Mouse (Mus musculus): Measurements from ENCODE around the gene Cstf2t. TPM values are rescaled to one million over a fixed set of nuclear protein-coding genes. Genes with fewer than 3 reads are reported as not detected.
A peak's percentile ranks its signal among the peaks of the same experiment; 100 is the strongest.

Cstf2t gene
- 27.7 and 28.3 TPM in 2 replicates for polyA plus RNA-seq (2014; fragmentation: Nextera tagmentation; extraction: Ambion mirVana)

DNA sequence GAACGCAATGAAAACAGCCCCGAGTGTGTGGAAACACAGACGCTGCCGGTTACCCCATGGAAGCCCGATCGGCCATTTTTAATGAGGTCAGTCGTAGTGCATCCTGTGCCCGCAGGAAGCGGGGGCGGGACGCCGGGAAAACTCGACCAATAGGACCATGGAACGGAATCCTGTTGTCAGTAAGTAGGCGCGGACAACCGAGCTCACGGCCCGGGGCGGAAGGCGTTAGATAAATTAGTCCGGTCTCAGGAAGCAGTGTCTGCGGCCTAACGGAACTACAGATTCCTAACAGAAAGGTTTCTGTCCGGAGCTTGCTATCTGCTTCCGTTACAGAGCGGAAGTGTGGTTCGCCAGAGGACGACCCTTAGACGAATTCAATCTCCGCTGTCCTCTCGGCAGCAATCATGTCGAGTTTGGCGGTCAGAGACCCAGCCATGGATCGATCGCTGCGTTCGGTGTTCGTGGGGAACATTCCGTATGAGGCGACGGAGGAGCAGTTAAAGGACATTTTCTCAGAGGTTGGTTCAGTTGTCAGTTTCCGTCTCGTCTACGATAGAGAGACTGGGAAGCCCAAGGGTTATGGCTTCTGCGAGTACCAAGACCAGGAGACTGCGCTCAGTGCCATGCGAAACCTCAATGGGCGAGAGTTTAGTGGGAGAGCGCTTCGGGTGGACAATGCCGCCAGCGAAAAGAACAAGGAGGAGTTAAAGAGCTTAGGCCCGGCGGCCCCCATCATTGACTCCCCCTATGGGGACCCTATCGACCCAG is at the start of gene Cstf2t:
Gene Cstf2t, plus strand, starts transcription at position 176 of the 768 bp plus-strand sequence.
- DNase-seq (ENCODE audit: low spot score) (peak; percentile 93), ATAC-seq (replicated peaks; ENCODE audit: low FRiP score, low TSS enrichment, low read depth) (peak; percentile 99)
- Histone ChIP-seq H3K4me3 (ENCODE audit: low read depth, low read length) (peak within 1 kb of the TSS; percentile 80), H3K4me2 (ENCODE audit: low read length) (peak within 1 kb of the TSS; percentile 91), H3K9ac (ENCODE audit: low read length) (peak within 1 kb of the TSS; percentile 74), H3K9me3 (ENCODE audit: control insufficient read depth, low read length) (peaks cover 3% of the 10 kb centered on the region; the same call in 1 of the 2 replicates), H3K27ac (ENCODE audit: low read depth) (peak within 1 kb of the TSS; percentile 85), H3K27me3 (replicated peaks; ENCODE audit: control insufficient read depth, insufficient read depth, low read length) (no peaks in the 10 kb centered on the region), H3K36me3 (ENCODE audit: control insufficient read depth, insufficient read depth, low read length) (peaks cover 26% of the 10 kb centered on the region), H3K4me1 (replicated peaks; ENCODE audit: control insufficient read depth, insufficient read depth, low read length) (peaks cover 10% of the 10 kb centered on the region)
- WGBS = 3% methylated on average over 56 of the region's 56 CpGs

DNA sequence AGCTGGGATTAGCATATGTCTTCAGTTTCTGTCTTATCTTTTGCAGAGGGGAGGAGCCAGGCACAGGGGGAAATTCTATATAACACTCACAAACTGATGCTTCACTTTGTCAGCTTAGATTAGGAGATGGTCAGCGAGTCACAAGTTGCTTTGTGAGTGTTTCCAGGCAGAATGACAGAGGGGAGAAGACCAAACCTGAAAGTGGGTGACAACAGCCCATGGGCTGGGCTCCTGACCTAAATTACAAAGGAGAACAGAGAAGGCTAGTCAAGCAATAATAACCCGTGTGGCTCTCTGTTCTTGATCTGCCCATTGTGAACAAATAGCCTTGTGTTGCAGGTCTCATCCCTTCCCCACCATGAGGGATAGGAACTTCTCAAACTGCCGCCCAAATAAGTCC is 43.7 kb upstream of the Cstf2t start:
- 68% methylated on average over 3 of the region's 3 CpGs for WGBS
- Histone ChIP-seq H3K27me3 (replicated peaks; ENCODE audit: control insufficient read depth, insufficient read depth, low read length) (no peaks in the 10 kb centered on the region), H3K4me2 (ENCODE audit: low read length) (no peak overlapping the region), H3K27ac (ENCODE audit: low read depth) (no peak overlapping the region), H3K9me3 (ENCODE audit: control insufficient read depth, low read length) (no peaks in the 10 kb centered on the region), H3K36me3 (ENCODE audit: control insufficient read depth, insufficient read depth, low read length) (no peaks in the 10 kb centered on the region), H3K9ac (ENCODE audit: low read length) (no peak overlapping the region), H3K4me3 (ENCODE audit: low read depth, low read length) (no peak overlapping the region), H3K4me1 (replicated peaks; ENCODE audit: control insufficient read depth, insufficient read depth, low read length) (no peaks in the 10 kb centered on the region)
- no peak for DNase-seq (ENCODE audit: low spot score)
- ATAC-seq (replicated peaks; ENCODE audit: low FRiP score, low TSS enrichment, low read depth) = no peak

DNA sequence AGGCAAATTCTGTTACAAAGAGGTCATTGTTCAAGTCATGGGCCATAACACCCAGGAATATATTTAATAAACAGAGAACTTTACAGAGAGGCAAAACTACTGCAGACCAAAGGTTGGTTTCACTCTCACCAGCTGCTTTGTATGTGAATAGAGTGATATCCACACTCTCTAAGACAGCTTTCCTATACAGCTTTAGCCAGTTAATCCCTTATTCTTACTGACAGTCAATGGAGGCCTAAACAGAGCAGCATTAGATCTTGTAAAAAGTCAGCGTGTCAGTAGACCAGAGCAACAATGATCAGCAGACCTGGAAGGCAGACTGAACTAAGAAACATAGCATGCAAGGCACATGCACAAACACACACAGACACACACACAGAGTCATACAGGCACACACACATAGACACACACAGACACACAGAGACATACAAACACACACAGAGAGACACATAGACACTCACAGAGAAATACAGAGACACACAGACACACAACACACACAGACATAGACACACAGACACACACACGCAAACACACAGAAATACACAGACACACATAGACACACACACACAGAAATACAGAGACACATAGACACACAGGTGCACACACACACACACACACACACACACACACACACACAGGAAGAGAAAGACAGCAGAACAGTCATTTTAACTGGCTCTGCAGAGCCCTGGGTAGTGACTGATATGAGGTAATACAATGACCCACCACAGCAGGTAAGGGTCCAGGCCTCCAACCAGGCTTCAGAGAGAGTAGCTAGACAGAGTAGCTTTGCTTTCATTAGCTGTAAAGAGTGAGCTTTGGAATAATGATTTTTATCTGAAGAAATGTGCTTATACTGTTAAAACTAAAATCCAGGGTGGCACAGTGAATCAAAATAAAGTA is 41.4 kb upstream of the Cstf2t start:
- Histone ChIP-seq H3K4me3 (ENCODE audit: low read depth, low read length) (no peak overlapping the region), H3K4me2 (ENCODE audit: low read length) (no peak overlapping the region), H3K27me3 (replicated peaks; ENCODE audit: control insufficient read depth, insufficient read depth, low read length) (no peaks in the 10 kb centered on the region), H3K36me3 (ENCODE audit: control insufficient read depth, insufficient read depth, low read length) (no peaks in the 10 kb centered on the region), H3K9me3 (ENCODE audit: control insufficient read depth, low read length) (no peaks in the 10 kb centered on the region), H3K9ac (ENCODE audit: low read length) (no peak overlapping the region), H3K4me1 (replicated peaks; ENCODE audit: control insufficient read depth, insufficient read depth, low read length) (no peaks in the 10 kb centered on the region), H3K27ac (ENCODE audit: low read depth) (no peak overlapping the region)
- no peak for DNase-seq (ENCODE audit: low spot score)
- no peak for ATAC-seq (replicated peaks; ENCODE audit: low FRiP score, low TSS enrichment, low read depth)
- WGBS = 83% methylated on average over 2 of the region's 2 CpGs

DNA sequence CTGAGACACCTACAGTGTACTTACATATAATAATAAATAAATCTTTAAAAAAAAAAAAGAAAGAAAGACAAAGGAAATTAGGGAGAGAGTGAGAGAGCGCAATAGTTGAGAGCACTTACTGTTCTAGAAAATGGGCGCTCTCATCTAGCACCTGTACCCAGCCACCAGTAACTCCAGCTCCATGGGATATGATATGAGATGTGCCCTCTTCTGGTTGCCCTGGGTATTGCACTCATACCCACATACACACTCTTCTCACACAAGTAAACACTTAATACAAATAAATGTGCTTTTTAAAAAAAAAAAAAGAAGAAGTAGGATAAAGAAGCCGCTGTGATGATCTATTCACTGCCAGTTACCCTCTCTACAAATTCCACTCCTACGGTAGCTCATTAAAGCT is 36.0 kb upstream of the Cstf2t start:
- Histone ChIP-seq H3K4me3 (ENCODE audit: low read depth, low read length) (no peak overlapping the region), H3K9me3 (ENCODE audit: control insufficient read depth, low read length) (no peaks in the 10 kb centered on the region), H3K27me3 (replicated peaks; ENCODE audit: control insufficient read depth, insufficient read depth, low read length) (no peaks in the 10 kb centered on the region), H3K4me2 (ENCODE audit: low read length) (no peak overlapping the region), H3K27ac (ENCODE audit: low read depth) (no peak overlapping the region), H3K36me3 (ENCODE audit: control insufficient read depth, insufficient read depth, low read length) (no peaks in the 10 kb centered on the region), H3K9ac (ENCODE audit: low read length) (no peak overlapping the region), H3K4me1 (replicated peaks; ENCODE audit: control insufficient read depth, insufficient read depth, low read length) (no peaks in the 10 kb centered on the region)
- ATAC-seq (replicated peaks; ENCODE audit: low FRiP score, low TSS enrichment, low read depth) (no peak), DNase-seq (ENCODE audit: low spot score) (no peak)
- WGBS = 92% methylated on average over 4 of the region's 4 CpGs

GRCm38 (mm10) chr19:31064740-31065139 is 17.9 kb upstream of the Cstf2t start:
- no peak overlapping the region for H3K9ac ChIP-seq (ENCODE audit: low read length)
- H3K4me3 ChIP-seq (ENCODE audit: low read depth, low read length) = no peak overlapping the region
- DNase-seq (ENCODE audit: low spot score) (no peak), ATAC-seq (replicated peaks; ENCODE audit: low FRiP score, low TSS enrichment, low read depth) (no peak)
- no peaks in the 10 kb centered on the region for H3K36me3 ChIP-seq (ENCODE audit: control insufficient read depth, insufficient read depth, low read length)
- H3K4me1 ChIP-seq (replicated peaks; ENCODE audit: control insufficient read depth, insufficient read depth, low read length) = no peaks in the 10 kb centered on the region
- no peaks in the 10 kb centered on the region for H3K9me3 ChIP-seq (ENCODE audit: control insufficient read depth, low read length)
- H3K27ac ChIP-seq (ENCODE audit: low read depth) = no peak overlapping the region
- H3K27me3 ChIP-seq (replicated peaks; ENCODE audit: control insufficient read depth, insufficient read depth, low read length) = no peaks in the 10 kb centered on the region
- 63% methylated on average over 1 of the region's 1 CpGs for WGBS
- H3K4me2 ChIP-seq (ENCODE audit: low read length) = no peak overlapping the region

GRCm38 (mm10) chr19:31065206-31065781 is 17.3 kb upstream of the Cstf2t start:
- ATAC-seq (replicated peaks; ENCODE audit: low FRiP score, low TSS enrichment, low read depth) (no peak), DNase-seq (ENCODE audit: low spot score) (no peak)
- WGBS = 77% methylated on average over 11 of the region's 11 CpGs
- Histone ChIP-seq H3K4me1 (replicated peaks; ENCODE audit: control insufficient read depth, insufficient read depth, low read length) (no peaks in the 10 kb centered on the region), H3K27ac (ENCODE audit: low read depth) (no peak overlapping the region), H3K9ac (ENCODE audit: low read length) (no peak overlapping the region), H3K27me3 (replicated peaks; ENCODE audit: control insufficient read depth, insufficient read depth, low read length) (no peaks in the 10 kb centered on the region), H3K4me2 (ENCODE audit: low read length) (no peak overlapping the region), H3K9me3 (ENCODE audit: control insufficient read depth, low read length) (no peaks in the 10 kb centered on the region), H3K36me3 (ENCODE audit: control insufficient read depth, insufficient read depth, low read length) (no peaks in the 10 kb centered on the region), H3K4me3 (ENCODE audit: low read depth, low read length) (no peak overlapping the region)

DNA sequence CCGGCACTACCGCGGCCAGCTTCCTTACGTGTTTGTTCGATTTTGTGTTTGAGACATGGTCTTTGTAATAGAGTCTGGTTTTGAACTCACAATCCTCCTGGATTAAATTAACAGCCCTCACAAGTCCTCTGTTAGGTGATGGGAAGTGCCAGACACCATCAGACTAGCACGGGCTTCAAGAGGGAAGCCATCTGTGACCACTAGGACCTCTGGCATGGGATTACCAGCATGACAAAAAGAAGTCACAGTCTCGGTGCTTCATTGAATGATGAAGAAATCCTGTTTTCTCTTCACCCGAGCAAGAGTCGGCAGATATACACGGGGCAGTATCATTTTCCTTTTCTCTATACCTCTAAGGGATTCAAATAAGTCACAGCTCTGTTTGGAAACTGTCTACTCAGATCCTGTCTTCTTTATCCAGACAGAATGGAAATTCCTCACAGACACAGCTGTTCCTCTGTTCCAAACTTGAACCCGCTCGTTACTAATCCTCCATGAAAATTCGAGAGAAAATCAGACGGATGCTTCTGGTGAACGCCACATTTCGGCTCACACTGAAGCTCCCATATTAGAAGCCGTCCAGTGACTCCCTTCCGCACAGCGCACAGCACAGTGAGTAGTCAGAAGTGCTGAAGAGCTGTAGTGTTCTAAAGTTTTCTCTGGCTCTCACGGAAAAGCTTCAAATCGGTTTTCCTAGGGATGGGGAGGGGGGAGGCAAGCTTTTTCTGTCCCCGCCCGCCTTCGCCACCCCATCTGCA is 8.5 kb upstream of the Cstf2t start:
- no peaks in the 10 kb centered on the region for H3K27me3 ChIP-seq (replicated peaks; ENCODE audit: control insufficient read depth, insufficient read depth, low read length)
- H3K27ac ChIP-seq (ENCODE audit: low read depth) = peak overlapping the region; percentile 68
- no peaks in the 10 kb centered on the region for H3K36me3 ChIP-seq (ENCODE audit: control insufficient read depth, insufficient read depth, low read length)
- ATAC-seq (replicated peaks; ENCODE audit: low FRiP score, low TSS enrichment, low read depth) = no peak
- 50% methylated on average over 24 of the region's 24 CpGs for WGBS
- peak overlapping the region; percentile 30 for H3K4me2 ChIP-seq (ENCODE audit: low read length)
- H3K4me3 ChIP-seq (ENCODE audit: low read depth, low read length) = peak overlapping the region; percentile 8; the same call in 1 of the 2 replicates
- H3K9me3 ChIP-seq (ENCODE audit: control insufficient read depth, low read length) = no peaks in the 10 kb centered on the region
- peak; percentile 52 for DNase-seq (ENCODE audit: low spot score)
- peaks cover 4% of the 10 kb centered on the region for H3K4me1 ChIP-seq (replicated peaks; ENCODE audit: control insufficient read depth, insufficient read depth, low read length)
- H3K9ac ChIP-seq (ENCODE audit: low read length) = 0 out of 2 replicates have a peak overlapping the region, but pooled peaks have one; percentile 0

- WGBS = 4% methylated on average over 3 of the region's 3 CpGs
- Histone ChIP-seq H3K27me3 (replicated peaks; ENCODE audit: control insufficient read depth, insufficient read depth, low read length) (no peaks in the 10 kb centered on the region), H3K9ac (ENCODE audit: low read length) (0 out of 2 replicates have a peak overlapping the region, but pooled peaks have one; percentile 0), H3K9me3 (ENCODE audit: control insufficient read depth, low read length) (no peaks in the 10 kb centered on the region), H3K4me1 (replicated peaks; ENCODE audit: control insufficient read depth, insufficient read depth, low read length) (peaks cover 4% of the 10 kb centered on the region), H3K4me2 (ENCODE audit: low read length) (peak overlapping the region; percentile 30), H3K36me3 (ENCODE audit: control insufficient read depth, insufficient read depth, low read length) (no peaks in the 10 kb centered on the region), H3K27ac (ENCODE audit: low read depth) (peak overlapping the region; percentile 68), H3K4me3 (ENCODE audit: low read depth, low read length) (peak overlapping the region; percentile 8; the same call in 1 of the 2 replicates)
- ATAC-seq (replicated peaks; ENCODE audit: low FRiP score, low TSS enrichment, low read depth) (no peak), DNase-seq (ENCODE audit: low spot score) (peak; percentile 63)
Measured at GRCm38 (mm10) chr19:31074717-31075063, 7.9 kb upstream of the Cstf2t start.

Measured in intestine, embryonic 14.5 days (tissue).